Mouse (Mus musculus) erythroblast, embryonic 14.5 days (primary cell): ENCODE measurements around the gene Adcy5. TPM values are rescaled to one million over a fixed set of nuclear protein-coding genes. Genes with fewer than 3 reads are reported as not detected.

Experiments used
- H3K27me3 ChIP-seq: 2 replicates; pipeline ENCODE4 v1.6.1; 2012; ENCODE audit warnings: inconsistent platforms; ENCODE audit not compliant: control insufficient read depth
- H3K36me3 ChIP-seq: 2 replicates; pipeline ENCODE4 v1.6.1; 2012; ENCODE audit warnings: mild to moderate bottlenecking, inconsistent platforms; ENCODE audit not compliant: control insufficient read depth
- H3K4me1 ChIP-seq: 2 replicates; pipeline ENCODE4 v1.6.1; 2012; ENCODE audit warnings: inconsistent platforms; ENCODE audit not compliant: control insufficient read depth
- H3K4me3 ChIP-seq: replicated peaks from 2 replicates; pipeline ENCODE3; 2012; ENCODE audit warnings: moderate library complexity, mild to moderate bottlenecking, inconsistent platforms
- H3K9me3 ChIP-seq: 2 replicates; pipeline ENCODE4 v1.6.1; 2012; ENCODE audit warnings: low read length, inconsistent platforms, mixed read lengths; ENCODE audit not compliant: control insufficient read depth
- GATA1 ChIP-seq: IDR thresholded peaks from 2 replicates; pipeline ENCODE4 v1.6.1; 2012; ENCODE audit warnings: low read length, inconsistent platforms, mixed read lengths
- TAL1 ChIP-seq: IDR thresholded peaks from 3 replicates; pipeline ENCODE4 v1.6.1; 2012; ENCODE audit warnings: low read length, inconsistent platforms, mixed read lengths
- polyA plus RNA-seq: library from polyadenylated mRNA; stranded (reverse); fragments of >175 nt; gene quantifications from 2 replicates; pipeline ENCODE4 v1.2.3, GENCODE M21; 2012

Gene Adcy5
- polyA plus RNA-seq, 1 experiment = not detected

DNA sequence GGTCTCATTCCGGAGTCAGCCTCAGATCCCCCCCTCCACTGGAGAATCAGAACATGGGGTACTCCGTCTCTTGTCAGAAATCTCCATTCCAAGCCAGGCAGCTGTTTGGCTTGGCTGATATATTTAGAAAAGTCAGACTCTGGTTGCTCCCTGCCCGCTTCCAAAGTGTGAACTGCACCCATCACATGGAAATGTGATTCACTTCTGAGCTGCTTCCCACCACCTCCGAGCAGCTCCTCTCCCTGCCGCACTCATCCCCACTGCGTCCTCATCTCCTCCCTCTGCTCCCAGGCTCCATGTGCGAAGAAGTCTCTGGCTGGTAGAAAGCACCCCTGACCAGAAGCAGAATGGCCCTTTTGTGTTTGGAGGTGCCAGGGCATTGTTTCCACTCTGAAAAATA is 37.2 kb upstream of the Adcy5 start:
- TF ChIP-seq GATA1 (no peak), TAL1 (no peak)
- no peaks in the 10 kb centered on the region for H3K27me3 ChIP-seq
- H3K36me3 ChIP-seq = no peaks in the 10 kb centered on the region
- no peak overlapping the region for H3K4me3 ChIP-seq
- H3K4me1 ChIP-seq = no peaks in the 10 kb centered on the region
- peaks cover 7% of the 10 kb centered on the region for H3K9me3 ChIP-seq

DNA sequence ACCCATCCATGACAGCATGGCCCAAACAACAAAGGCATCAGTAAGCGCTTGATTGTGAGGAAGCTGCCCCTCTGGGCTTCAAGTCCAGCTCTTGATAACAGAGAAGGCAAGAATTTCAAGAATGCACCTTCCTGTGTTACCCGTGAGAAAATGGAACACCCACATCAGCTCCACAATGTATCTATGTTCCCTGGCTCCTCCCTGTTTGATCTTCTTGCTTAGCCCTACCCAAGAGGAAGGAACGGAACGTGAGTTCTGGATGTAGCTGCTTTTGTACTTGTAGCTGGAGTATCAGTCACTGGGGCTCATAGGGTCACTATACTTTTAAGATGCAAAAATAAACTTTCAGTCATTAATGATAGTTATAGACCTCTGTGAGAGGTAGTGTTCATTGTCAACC is 34.1 kb upstream of the Adcy5 start:
- Histone ChIP-seq H3K4me3 (no peak overlapping the region), H3K36me3 (no peaks in the 10 kb centered on the region), H3K9me3 (peaks cover 7% of the 10 kb centered on the region), H3K27me3 (no peaks in the 10 kb centered on the region), H3K4me1 (no peaks in the 10 kb centered on the region)
- TF ChIP-seq GATA1 (no peak), TAL1 (no peak)

DNA sequence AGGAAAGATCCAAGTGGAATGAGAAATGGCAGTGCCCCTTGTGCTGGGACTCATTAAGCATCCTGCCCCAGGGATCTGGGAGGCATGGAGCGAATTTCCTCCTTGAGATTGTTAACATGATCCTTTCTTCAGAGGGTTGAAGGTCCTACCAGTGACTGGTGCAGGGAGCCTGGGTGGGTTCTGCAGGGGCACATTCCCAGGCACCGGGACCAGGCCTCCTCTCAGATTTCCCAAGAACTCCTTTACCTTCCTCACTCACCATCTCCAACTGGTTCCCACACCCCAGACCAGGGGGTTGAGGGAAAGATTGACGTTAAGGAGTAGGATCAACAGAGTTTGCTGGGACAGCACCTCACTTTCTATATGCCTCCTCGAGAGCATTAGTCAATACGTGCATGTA is 27.4 kb upstream of the Adcy5 start:
- H3K4me3 ChIP-seq = no peak overlapping the region
- no peak for TF ChIP-seq TAL1
- no peak for TF ChIP-seq GATA1
- no peaks in the 10 kb centered on the region for H3K4me1 ChIP-seq
- no peaks in the 10 kb centered on the region for H3K36me3 ChIP-seq
- H3K9me3 ChIP-seq = no peaks in the 10 kb centered on the region
- no peaks in the 10 kb centered on the region for H3K27me3 ChIP-seq

DNA sequence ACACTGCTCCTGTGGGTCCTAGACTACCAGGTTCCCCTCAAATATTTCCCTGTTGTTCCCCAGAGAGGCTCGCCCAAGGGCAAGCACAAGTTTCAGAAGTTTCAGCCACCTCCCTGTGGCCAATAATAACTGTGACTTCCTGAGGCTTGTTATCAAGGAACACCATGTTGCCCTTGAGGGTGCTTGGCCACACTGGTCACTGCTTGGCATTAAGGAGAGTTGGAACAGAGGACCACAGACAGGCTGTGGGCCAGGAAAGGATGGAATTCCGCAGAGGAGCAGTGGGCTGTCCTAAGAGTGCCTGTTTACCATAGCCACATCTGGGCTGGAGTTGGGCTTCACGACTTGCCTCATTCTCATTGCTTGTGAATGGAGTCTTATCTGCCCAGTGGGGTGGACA is 24.5 kb upstream of the Adcy5 start:
- H3K4me1 ChIP-seq = no peaks in the 10 kb centered on the region
- H3K36me3 ChIP-seq = no peaks in the 10 kb centered on the region
- TF ChIP-seq GATA1 = no peak
- no peak for TF ChIP-seq TAL1
- no peaks in the 10 kb centered on the region for H3K27me3 ChIP-seq
- no peaks in the 10 kb centered on the region for H3K9me3 ChIP-seq
- no peak overlapping the region for H3K4me3 ChIP-seq

DNA sequence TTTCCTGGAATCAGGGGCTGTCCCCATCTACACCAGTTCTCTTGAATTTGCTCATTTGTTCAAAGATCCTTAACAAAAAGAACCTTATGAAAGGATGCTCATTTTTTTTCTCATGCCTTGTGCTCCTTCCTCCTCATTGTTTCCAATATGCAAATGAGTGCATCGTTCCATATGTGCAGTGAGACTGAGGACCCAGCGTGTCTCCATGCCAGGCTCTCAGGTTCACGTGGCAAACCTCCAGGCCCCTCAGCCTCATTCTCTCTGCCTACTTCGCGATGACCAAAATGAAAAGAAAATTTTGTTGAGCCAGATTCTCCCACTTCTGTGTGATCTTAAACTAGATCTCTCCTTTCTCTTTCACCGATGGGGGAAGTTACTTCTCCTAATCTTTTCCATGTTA is 15.3 kb upstream of the Adcy5 start:
- H3K4me3 ChIP-seq = no peak overlapping the region
- no peaks in the 10 kb centered on the region for H3K9me3 ChIP-seq
- no peaks in the 10 kb centered on the region; the same call in 1 of the 2 replicates for H3K27me3 ChIP-seq
- no peaks in the 10 kb centered on the region for H3K4me1 ChIP-seq
- no peaks in the 10 kb centered on the region for H3K36me3 ChIP-seq
- TF ChIP-seq TAL1 = no peak
- no peak for TF ChIP-seq GATA1

DNA sequence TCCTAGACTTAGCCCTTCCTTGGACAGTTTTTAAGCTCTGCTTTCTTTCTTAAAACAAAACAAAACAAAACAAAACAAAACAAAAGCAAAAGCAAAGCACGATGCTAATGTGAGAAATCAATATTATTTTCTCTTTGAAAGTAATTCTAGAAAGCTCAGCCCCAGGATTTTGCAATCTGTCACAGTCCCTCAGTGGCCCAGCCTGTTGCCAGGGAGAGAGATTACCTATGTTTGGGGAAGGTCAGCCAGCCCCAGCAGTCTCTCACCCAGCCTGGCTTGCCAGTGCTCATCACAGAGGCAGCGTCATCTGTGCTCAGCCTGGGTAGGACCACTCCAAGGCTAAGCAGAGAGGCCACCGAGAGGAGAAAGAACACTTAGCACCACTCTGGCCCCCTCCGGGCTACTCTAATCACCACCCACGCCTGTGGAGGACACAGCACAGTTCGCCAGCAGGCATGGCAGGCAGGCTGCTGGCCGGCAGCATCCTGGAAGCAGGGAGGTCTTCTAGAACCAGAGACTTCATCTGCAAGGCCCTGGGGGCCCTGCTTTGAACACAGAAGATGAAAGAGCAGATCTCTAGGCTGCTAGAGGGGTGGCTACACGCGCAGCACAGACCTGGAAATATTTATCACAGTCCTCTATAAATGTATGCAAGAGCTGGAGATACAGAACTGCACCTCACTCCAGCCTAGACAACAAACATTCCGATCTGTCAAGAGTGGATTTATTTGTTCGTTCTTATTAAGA is 14.6 kb upstream of the Adcy5 start:
- no peak for TF ChIP-seq TAL1
- no peak for TF ChIP-seq GATA1
- Histone ChIP-seq H3K36me3 (no peaks in the 10 kb centered on the region), H3K4me3 (no peak overlapping the region), H3K9me3 (no peaks in the 10 kb centered on the region), H3K27me3 (no peaks in the 10 kb centered on the region; the same call in 1 of the 2 replicates), H3K4me1 (no peaks in the 10 kb centered on the region)

DNA sequence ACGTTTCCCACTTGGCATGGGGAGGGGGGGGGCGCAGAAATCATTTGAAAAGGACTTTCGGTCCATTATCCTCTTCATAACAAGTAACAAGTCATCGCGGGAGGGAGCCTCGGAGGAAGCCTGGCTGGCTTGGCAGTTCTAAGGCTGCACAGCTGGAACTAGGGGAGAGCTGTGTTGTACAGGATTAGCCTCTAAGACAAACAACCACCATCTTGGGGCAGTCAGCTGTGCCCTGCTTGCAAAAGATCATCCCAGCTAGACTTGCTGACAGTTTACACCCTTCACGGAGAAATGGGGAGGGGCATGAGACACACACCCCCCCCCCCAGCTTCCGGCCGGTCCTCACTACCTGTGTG is 14.1 kb upstream of the Adcy5 start:
- no peaks in the 10 kb centered on the region for H3K4me1 ChIP-seq
- TF ChIP-seq TAL1 = no peak
- no peak for TF ChIP-seq GATA1
- no peaks in the 10 kb centered on the region for H3K36me3 ChIP-seq

DNA sequence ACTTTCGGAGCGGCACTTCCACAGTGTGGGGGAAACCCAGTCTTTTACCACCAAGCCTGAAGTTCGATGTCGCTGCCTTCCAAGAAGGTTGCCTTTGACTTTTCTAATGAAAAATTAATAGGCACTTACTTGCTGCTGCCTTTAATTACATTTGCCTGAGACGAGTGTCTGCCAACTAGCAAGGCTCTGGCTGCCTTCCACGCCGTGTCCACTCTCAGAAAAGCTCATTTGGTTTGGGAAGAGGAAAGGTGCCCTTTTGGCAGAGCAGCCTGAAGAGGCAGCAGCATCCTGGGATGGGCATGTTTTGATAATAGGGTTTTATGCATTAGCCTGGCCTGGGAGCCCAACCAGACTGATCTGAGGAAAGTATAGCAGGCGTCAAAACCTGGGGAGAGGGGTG is 12.8 kb upstream of the Adcy5 start:
- Histone ChIP-seq H3K4me3 (no peak overlapping the region), H3K36me3 (no peaks in the 10 kb centered on the region), H3K4me1 (no peaks in the 10 kb centered on the region), H3K9me3 (no peaks in the 10 kb centered on the region), H3K27me3 (no peaks in the 10 kb centered on the region; the same call in 1 of the 2 replicates)
- TF ChIP-seq TAL1 (no peak), GATA1 (no peak)

More for the DNA sequence above, 14.1 kb upstream of the Adcy5 start:
- Histone ChIP-seq H3K27me3 (no peaks in the 10 kb centered on the region; the same call in 1 of the 2 replicates), H3K9me3 (no peaks in the 10 kb centered on the region), H3K4me3 (no peak overlapping the region)

DNA sequence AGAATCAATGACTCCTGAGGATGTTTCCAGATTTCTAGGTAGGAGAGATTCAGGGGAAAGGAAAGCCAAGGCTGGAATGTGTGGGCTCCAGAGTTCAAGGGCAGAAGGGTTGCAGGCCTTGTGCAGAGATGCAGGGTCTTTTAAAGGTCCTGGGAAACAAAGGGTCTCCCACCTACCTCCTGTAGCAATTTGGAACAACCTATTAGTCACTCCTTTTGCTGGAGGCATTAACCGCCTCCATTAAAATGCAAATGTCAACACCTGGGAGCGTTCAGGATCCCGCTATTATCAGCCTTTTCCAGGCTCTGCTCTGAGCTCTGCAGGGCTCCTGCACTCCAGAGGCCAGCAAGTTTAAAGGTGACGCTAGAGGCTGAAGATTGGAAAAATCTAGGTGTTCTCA is 8.5 kb upstream of the Adcy5 start:
- H3K4me1 ChIP-seq = no peaks in the 10 kb centered on the region
- H3K4me3 ChIP-seq = no peak overlapping the region
- H3K27me3 ChIP-seq = peaks cover 7% of the 10 kb centered on the region
- no peak for TF ChIP-seq TAL1
- no peak for TF ChIP-seq GATA1
- H3K9me3 ChIP-seq = no peaks in the 10 kb centered on the region
- H3K36me3 ChIP-seq = no peaks in the 10 kb centered on the region

DNA sequence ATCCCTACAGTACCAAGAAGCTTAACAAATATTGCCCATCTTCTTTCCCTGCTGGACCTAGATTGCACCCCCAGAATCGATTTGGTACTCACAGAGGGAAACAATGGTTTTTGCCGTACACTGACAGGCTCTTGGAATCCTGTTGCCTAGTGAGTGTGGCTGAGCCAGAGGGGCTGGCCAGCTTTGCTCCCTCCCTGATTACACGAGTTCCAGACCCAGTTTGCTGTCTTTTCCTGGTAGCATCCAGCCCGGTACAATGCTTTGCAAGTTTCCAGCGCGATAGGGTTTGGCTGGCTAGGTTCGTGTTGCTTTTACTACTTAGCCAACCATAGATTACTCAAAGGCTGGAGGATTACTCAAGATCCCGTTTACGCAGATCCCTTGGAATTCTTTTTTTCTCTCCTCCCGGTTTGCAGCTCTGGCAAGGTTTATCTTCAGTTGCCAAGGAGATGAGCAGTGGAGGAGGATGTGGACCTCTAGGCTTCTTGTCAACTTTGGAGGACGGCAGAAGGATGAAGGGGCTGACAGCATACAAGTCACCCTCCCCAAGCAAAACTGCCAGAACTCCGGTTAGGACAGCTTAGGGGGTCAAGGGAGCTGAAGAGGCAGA is 1.4 kb upstream of the Adcy5 start:
- H3K9me3 ChIP-seq = peaks cover 2% of the 10 kb centered on the region; the same call in 1 of the 2 replicates
- H3K36me3 ChIP-seq = no peaks in the 10 kb centered on the region
- H3K27me3 ChIP-seq = peaks cover 76% of the 10 kb centered on the region
- H3K4me1 ChIP-seq = peaks cover 2% of the 10 kb centered on the region; the same call in 1 of the 2 replicates
- no peak for TF ChIP-seq GATA1
- no peak for TF ChIP-seq TAL1
- no peak overlapping the region for H3K4me3 ChIP-seq
